Mouse (Mus musculus): ENCODE measurements around the gene Cep57l1.

DNA sequence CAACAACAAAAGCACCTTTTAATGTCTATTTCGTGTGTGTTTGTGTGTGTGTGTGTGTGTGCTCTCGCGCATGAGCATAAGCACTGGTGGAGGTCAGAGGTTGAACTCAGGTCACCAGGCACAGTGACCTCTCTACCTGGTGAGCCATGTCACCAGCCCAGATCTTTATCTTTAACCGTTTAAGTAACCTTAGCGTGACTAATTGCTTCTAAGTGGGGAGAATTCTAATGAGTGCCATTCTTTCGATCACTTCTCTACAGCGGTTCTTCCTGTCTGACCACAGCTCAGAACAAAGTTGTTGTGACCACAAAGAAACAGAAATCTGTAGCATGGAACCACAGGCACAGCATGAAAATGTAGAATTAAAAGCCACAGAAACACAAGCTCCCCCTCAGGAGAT lies 98.2 kb downstream of the Cep57l1 start:
- TF ChIP-seq EP300 (IDR thresholded peaks at IDR 0.05) (no peak), CTCF (IDR thresholded peaks at IDR 0.05) (no peak)

Data from lung, postnatal 0 days (tissue).